Mouse (Mus musculus): Measurements from ENCODE around the gene Rtn3. TPM values are rescaled to one million over a fixed set of nuclear protein-coding genes. Genes with fewer than 3 reads are reported as not detected.

Rtn3 gene
- polyA plus RNA-seq, 1 experiment from 2014 or later: 132 TPM

DNA sequence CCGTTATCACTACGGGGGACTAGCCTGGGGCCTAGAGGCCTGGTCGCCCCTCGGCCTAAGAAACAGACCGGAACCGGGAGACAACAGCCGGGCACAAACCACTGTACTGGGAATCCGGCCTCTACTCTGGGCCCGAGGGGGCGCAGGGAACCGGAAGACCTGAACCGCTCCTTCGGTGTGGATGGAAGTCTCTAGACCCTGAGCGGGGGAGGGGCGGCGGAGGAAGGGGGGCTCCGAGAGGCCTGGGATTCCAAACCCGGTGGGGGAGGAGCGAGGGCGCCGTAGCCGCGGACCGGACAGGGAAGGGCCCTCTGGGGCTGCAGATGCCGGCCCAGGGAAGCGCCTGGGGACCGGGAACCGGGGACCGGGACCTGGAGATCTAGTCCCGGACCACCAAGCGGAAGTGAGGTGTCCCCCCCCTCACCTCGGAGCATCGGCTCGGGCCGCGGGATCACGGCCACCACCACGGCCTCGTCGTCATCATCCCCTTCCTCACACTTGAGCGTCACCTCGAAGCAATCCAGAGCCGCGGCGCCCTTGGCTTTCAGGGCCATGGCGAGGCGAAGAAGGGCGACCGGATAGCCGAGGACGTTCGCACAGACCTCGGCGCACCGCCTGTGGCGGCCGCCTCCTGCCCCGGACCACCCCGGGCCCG is 100.7 kb downstream of the Rtn3 start:
- peak overlapping the region; percentile 90 for H3K4me3 ChIP-seq (replicated peaks; ENCODE audit: low read length)
- H3K36me3 ChIP-seq (ENCODE audit: control insufficient read depth, insufficient read depth, low read length): no peaks in the 10 kb centered on the region
- ATAC-seq (ENCODE audit: insufficient read depth, low FRiP score): peak; percentile 70
- H3K27me3 ChIP-seq (ENCODE audit: control insufficient read depth, insufficient read depth, low read length): no peaks in the 10 kb centered on the region
- H3K27ac ChIP-seq (ENCODE audit: low read length): peak overlapping the region; percentile 90
- peak overlapping the region; percentile 60 for H3K4me2 ChIP-seq (ENCODE audit: low read depth, low read length)
- peak overlapping the region; percentile 95 for H3K9ac ChIP-seq (ENCODE audit: low read length)
- 0 out of 2 replicates have a peak, but pooled peaks cover 3% of the 10 kb centered on the region for H3K9me3 ChIP-seq (replicated peaks; ENCODE audit: control insufficient read depth, low read length)
- WGBS: 0% methylated on average over 60 of the region's 60 CpGs
- H3K4me1 ChIP-seq (ENCODE audit: control insufficient read depth, insufficient read depth, low read length): 0 out of 2 replicates have a peak, but pooled peaks cover 6% of the 10 kb centered on the region

DNA sequence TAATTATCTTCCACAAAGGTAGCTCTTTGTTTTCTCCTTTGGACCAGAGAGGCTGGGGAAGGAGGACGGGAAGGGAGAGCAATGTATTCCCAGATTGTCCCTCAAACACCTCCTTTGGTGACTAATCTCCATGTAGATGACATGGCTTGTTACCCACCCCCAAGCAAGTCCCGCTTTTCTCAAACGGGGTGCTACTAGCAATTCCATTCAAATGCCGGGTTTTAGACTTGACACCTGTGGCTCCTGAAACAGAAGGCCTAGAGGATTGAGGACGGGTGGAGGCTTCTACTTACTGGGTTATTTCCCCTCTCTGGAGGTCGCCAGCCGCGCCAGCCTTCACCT is 101.2 kb downstream of the Rtn3 start:
- Histone ChIP-seq H3K36me3 (ENCODE audit: control insufficient read depth, insufficient read depth, low read length) (no peaks in the 10 kb centered on the region), H3K9ac (ENCODE audit: low read length) (peak overlapping the region; percentile 95)

DNA sequence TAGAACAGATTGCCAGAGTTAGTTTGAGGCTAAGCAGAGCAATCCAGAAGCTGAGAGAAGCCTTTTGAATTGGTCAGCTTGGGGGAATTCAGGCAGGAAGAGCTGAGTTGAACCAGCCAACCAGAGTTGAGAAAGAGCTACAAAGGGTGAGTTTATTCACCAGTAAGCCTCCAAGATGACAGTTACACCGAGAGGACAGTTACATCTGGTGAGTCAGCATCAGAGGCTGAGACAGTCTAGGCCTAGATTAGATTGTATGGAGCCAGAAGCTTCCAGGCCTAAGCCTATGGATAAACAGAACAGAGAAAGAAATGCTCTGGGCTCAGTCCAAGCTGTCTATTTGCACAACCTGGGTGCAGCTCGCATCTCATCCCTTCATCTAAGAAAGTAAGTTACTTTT is 105.4 kb downstream of the Rtn3 start:
- WGBS: 69% methylated on average over 2 of the region's 2 CpGs
- H3K27me3 ChIP-seq (ENCODE audit: control insufficient read depth, insufficient read depth, low read length): no peaks in the 10 kb centered on the region

More for the DNA sequence above, 101.2 kb downstream of the Rtn3 start:
- WGBS: 2% methylated on average over 8 of the region's 8 CpGs
- H3K4me1 ChIP-seq (ENCODE audit: control insufficient read depth, insufficient read depth, low read length): 0 out of 2 replicates have a peak, but pooled peaks cover 6% of the 10 kb centered on the region
- 0 out of 2 replicates have a peak, but pooled peaks cover 3% of the 10 kb centered on the region for H3K9me3 ChIP-seq (replicated peaks; ENCODE audit: control insufficient read depth, low read length)
- H3K4me2 ChIP-seq (ENCODE audit: low read depth, low read length): peak overlapping the region; percentile 60
- ATAC-seq (ENCODE audit: insufficient read depth, low FRiP score): no peak
- peak overlapping the region; percentile 90 for H3K27ac ChIP-seq (ENCODE audit: low read length)
- H3K4me3 ChIP-seq (replicated peaks; ENCODE audit: low read length): peak overlapping the region; percentile 90
- H3K27me3 ChIP-seq (ENCODE audit: control insufficient read depth, insufficient read depth, low read length): no peaks in the 10 kb centered on the region

More for the DNA sequence above, 105.4 kb downstream of the Rtn3 start:
- Histone ChIP-seq H3K9me3 (replicated peaks; ENCODE audit: control insufficient read depth, low read length) (no peaks in the 10 kb centered on the region), H3K27ac (ENCODE audit: low read length) (no peak overlapping the region), H3K4me3 (replicated peaks; ENCODE audit: low read length) (no peak overlapping the region), H3K4me2 (ENCODE audit: low read depth, low read length) (no peak overlapping the region), H3K4me1 (ENCODE audit: control insufficient read depth, insufficient read depth, low read length) (0 out of 2 replicates have a peak, but pooled peaks cover 6% of the 10 kb centered on the region), H3K36me3 (ENCODE audit: control insufficient read depth, insufficient read depth, low read length) (0 out of 2 replicates have a peak, but pooled peaks cover 10% of the 10 kb centered on the region), H3K9ac (ENCODE audit: low read length) (no peak overlapping the region)
- no peak for ATAC-seq (ENCODE audit: insufficient read depth, low FRiP score)

Small RNA genes lying within 50 kb of the gene (microRNA-seq; reads per million reads assigned to microRNA genes)
- gene Mir6991: 1.8 reads per million, percentile 5 among the genes with 10 or more reads in this experiment

Other genes starting within 250 kb of the Rtn3 start
- gene Naa40, start 242.1 kb downstream of the Rtn3 start, polyA plus RNA-seq (2015; fragmentation: Nextera tagmentation; extraction: Ambion mirVana): 46.9 and 50.4 TPM in 2 replicates
- gene Rcor2, start 216.0 kb downstream of the Rtn3 start, polyA plus RNA-seq (2015; fragmentation: Nextera tagmentation; extraction: Ambion mirVana): 5.4 and 9.7 TPM in 2 replicates
- 41.2 and 42.7 TPM in 2 replicates for gene Mark2, start 141.4 kb downstream of the Rtn3 start, polyA plus RNA-seq (2015; fragmentation: Nextera tagmentation; extraction: Ambion mirVana)
- 19.8 and 22.5 TPM in 2 replicates for gene Spindoc, start 100.3 kb downstream of the Rtn3 start, polyA plus RNA-seq (2015; fragmentation: Nextera tagmentation; extraction: Ambion mirVana)
- 4.6 and 5.0 TPM in 2 replicates for gene 2700081O15Rik, start 65.7 kb downstream of the Rtn3 start, polyA plus RNA-seq (2015; fragmentation: Nextera tagmentation; extraction: Ambion mirVana)
- 14.0 and 16.2 TPM in 2 replicates for gene Atl3, start 10.8 kb upstream of the Rtn3 start, polyA plus RNA-seq (2015; fragmentation: Nextera tagmentation; extraction: Ambion mirVana)
- 15.7 and 15.8 TPM in 2 replicates for gene Pla2g16, start 74.2 kb upstream of the Rtn3 start, polyA plus RNA-seq (2015; fragmentation: Nextera tagmentation; extraction: Ambion mirVana)
- 3.5 and 3.6 TPM in 2 replicates for gene Lgals12, start 123.9 kb upstream of the Rtn3 start, polyA plus RNA-seq (2015; fragmentation: Nextera tagmentation; extraction: Ambion mirVana)
- not detected in 2 replicates for gene Hrasls5, start 129.3 kb upstream of the Rtn3 start, polyA plus RNA-seq (2015; fragmentation: Nextera tagmentation; extraction: Ambion mirVana)
- gene Slc22a19, start 228.0 kb upstream of the Rtn3 start, polyA plus RNA-seq (2015; fragmentation: Nextera tagmentation; extraction: Ambion mirVana): not detected in 2 replicates